ENCODE assay signal across 14 mouse cellular contexts in the genomic region with DNA sequence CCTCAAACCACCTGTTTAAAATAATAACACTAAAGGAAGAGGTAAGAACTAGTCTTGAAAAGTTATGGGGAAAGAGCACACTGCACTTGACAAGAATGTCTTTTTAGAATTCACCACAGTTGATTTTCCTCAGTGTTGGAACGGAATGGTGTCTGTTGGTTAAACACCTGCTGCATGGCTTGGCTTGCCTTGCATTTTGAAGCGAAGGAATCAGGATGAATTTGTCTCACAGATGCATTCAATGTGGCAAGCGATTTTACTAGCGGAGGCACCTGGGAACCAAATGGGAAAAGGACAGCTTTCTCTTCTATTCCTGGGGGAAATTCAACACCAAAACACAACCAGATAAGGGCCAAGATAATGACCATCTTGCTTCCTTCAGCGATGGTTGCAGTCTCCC. TPM values are rescaled to one million over a fixed set of nuclear protein-coding genes. Genes with fewer than 3 reads are reported as not detected.
DNase-seq lines count a peak whose midpoint lies in the region; TF ChIP-seq lines count a peak whose summit lies in the region.
"Had no signal": no experiment of that assay in that cellular context is flagged by ENCODE, and none has a peak within 500 bp of the region (broad histone marks: within the 10 kb centered on the region; RNA-seq: fewer than 3 reads in every experiment).

No protein-coding gene starts in this region.

- no peaks in the 10 kb centered on the region for H3K9me3 ChIP-seq in heart, embryonic 10.5 days
- H3K9me3 ChIP-seq: forebrain, embryonic 15.5 days; limb, embryonic 13.5 days; liver, embryonic 15.5 days; stomach, embryonic 15.5 days had no signal

- no peaks in the 10 kb centered on the region for H3K27me3 ChIP-seq in heart, embryonic 10.5 days (ENCODE audit: insufficient read depth, poor library complexity, severe bottlenecking)
- H3K27me3 ChIP-seq: forebrain, embryonic 15.5 days; limb, embryonic 13.5 days; liver, embryonic 15.5 days; stomach, embryonic 15.5 days had no signal

- no peaks in the 10 kb centered on the region for H3K36me3 ChIP-seq in heart, embryonic 10.5 days
- H3K36me3 ChIP-seq: forebrain, embryonic 15.5 days; limb, embryonic 13.5 days; liver, embryonic 15.5 days; stomach, embryonic 15.5 days had no signal

- no peak for TF ChIP-seq CTCF in layer of hippocampus, adult 2 months (conservative IDR thresholded peaks at IDR 0.05)

- no peak for DNase-seq in heart, embryonic 10.5 days (ENCODE audit: low spot score)
- no peak for DNase-seq in heart, adult 11 months
- peak in 1 of 2 experiments; percentile 10 for DNase-seq in layer of hippocampus, adult 2 months (ENCODE audit: low spot score in 2 of 2)
- DNase-seq in layer of hippocampus, postnatal 25 days (ENCODE audit: extremely low spot score in 1 of 2, low spot score in 1 of 2) = no peak
- DNase-seq in cerebellum, postnatal 10 days = peak; percentile 33 to 40
- DNase-seq in retina, postnatal 1 day = peak; percentile 6
- no peak for DNase-seq in ovary, postnatal 14 days (ENCODE audit: low spot score)
- DNase-seq: adrenal gland, postnatal 36 days; heart, adult 2 months; right cerebral cortex, postnatal 14 days had no signal

- H3K4me1 ChIP-seq in heart, embryonic 10.5 days = peaks cover 14% of the 10 kb centered on the region
- H3K4me1 ChIP-seq: forebrain, embryonic 15.5 days; stomach, embryonic 15.5 days had no signal

- H3K4me3 ChIP-seq in heart, embryonic 10.5 days = no peak overlapping the region
- no peak overlapping the region for H3K4me3 ChIP-seq in layer of hippocampus, adult 2 months
- H3K4me3 ChIP-seq: forebrain, embryonic 15.5 days; heart, adult 2 months; limb, embryonic 13.5 days; liver, embryonic 15.5 days; stomach, embryonic 15.5 days had no signal

- peak overlapping the region; percentile 64; the same call in 1 of the 2 replicates for H3K27ac ChIP-seq in heart, embryonic 10.5 days
- peak overlapping the region; percentile 36; the same call in 1 of the 2 replicates for H3K27ac ChIP-seq in layer of hippocampus, adult 2 months
- H3K27ac ChIP-seq: forebrain, embryonic 15.5 days; heart, adult 2 months; limb, embryonic 13.5 days; liver, embryonic 15.5 days; stomach, embryonic 15.5 days had no signal

- 45% methylated on average over 5 of the region's 5 CpGs for WGBS in heart, embryonic 10.5 days

RNA-seq across cellular contexts. Expression of a gene that starts 52.9 kb away (rescaled TPM):
- polyA plus RNA-seq in heart, embryonic 10.5 days (2016; fragmentation: Nextera tagmentation; extraction: Ambion mirVana) = 17.7 and 18.7 TPM in 2 replicates
- total RNA-seq in layer of hippocampus, adult 2 months (2021) = 100 to 1,000 TPM; 154 to 161 TPM
- 100 to 1,000 TPM; 135 to 151 TPM for total RNA-seq in layer of hippocampus, postnatal 25 days (2021)

Comparison
In these comparisons a context has a peak if more than half of its experiments do, and no peak if none do; other contexts are left out.
1. DNase-seq: peak in cerebellum, postnatal 10 days (2 of 2) and retina, postnatal 1 day (single experiment); none in heart, embryonic 10.5 days (single experiment), heart, adult 11 months (single experiment), layer of hippocampus, postnatal 25 days (0 of 2) and ovary, postnatal 14 days (single experiment).